Mouse (Mus musculus) CH12.LX (cell line): ENCODE measurements at regions not wholly inside any gene's neighbourhood (a gene's known extent, or its start where the extent isn't known, plus 50 kb on each side); places are given as distances from the start of the nearest gene placed in this dataset.

Experiments
- CHD2 ChIP-seq: IDR thresholded peaks from 2 replicates; pipeline ENCODE4 v1.6.1; 2011; ENCODE audit warnings: low read length, improper control_type of control experiment
- CTCF ChIP-seq, 2 experiments: IDR thresholded peaks in 1 of 2; conservative IDR thresholded peaks in 1 of 2; 2 replicates each; pipeline ENCODE4 v1.5.1; 2011 to 2012; ENCODE audit warnings: low read depth in 2 of 2, low read length in 2 of 2, improper control_type of control experiment in 1 of 2, inconsistent platforms in 1 of 2, mild to moderate bottlenecking in 1 of 2, moderate library complexity in 1 of 2
- MAX ChIP-seq: IDR thresholded peaks from 2 replicates; pipeline ENCODE4 v1.6.1; 2011; ENCODE audit warnings: low read length, improper control_type of control experiment
- NELFE ChIP-seq: IDR thresholded peaks from 2 replicates; pipeline ENCODE4 v1.6.1; 2011; ENCODE audit warnings: low read depth, low read length, improper control_type of control experiment
- NRF1 ChIP-seq: IDR thresholded peaks from 2 replicates; pipeline ENCODE4 v1.6.1; 2014; ENCODE audit warnings: low read depth, mild to moderate bottlenecking, inconsistent platforms, low read length, improper control_type of control experiment, moderate library complexity
- POLR2A ChIP-seq: IDR thresholded peaks from 2 replicates; pipeline ENCODE4 v1.6.1; 2011; ENCODE audit warnings: low read depth, mild to moderate bottlenecking, improper control_type of control experiment, low read length
- SMC3 ChIP-seq: IDR thresholded peaks from 2 replicates; pipeline ENCODE4 v1.6.1; 2011; ENCODE audit warnings: low read depth, low read length, improper control_type of control experiment
- ZC3H11A ChIP-seq: IDR thresholded peaks from 2 replicates; pipeline ENCODE4 v1.6.1; 2012; ENCODE audit warnings: low read depth, mild to moderate bottlenecking, inconsistent platforms, low read length, improper control_type of control experiment
- ZNF384 ChIP-seq: IDR thresholded peaks from 2 replicates; pipeline ENCODE4 v1.6.1; 2012; ENCODE audit warnings: low read depth, low read length, improper control_type of control experiment, inconsistent platforms

DNA sequence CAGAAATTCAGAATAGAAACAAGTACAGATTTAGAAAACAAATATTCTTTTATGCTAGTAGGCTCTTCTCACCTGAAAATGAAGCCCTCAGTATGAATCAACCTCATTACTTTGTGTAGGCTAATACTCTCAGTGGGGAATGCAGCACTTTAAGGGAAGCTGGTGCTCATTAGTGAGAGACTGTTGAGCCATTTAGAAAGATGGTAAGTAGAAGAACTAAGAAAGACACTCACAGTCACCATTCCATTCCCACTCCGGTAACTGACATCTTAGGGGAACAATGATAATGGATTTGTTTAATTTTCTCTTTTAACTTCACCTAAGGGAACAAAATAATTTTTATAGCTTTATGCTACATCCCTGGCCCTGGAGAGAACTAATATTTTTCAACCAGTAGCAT, 648.0 kb upstream of the Nova1 start:
- TF ChIP-seq SMC3 = no peak
- no peak for TF ChIP-seq CTCF (conservative IDR thresholded peaks at IDR 0.05 in 1 of 2, IDR thresholded peaks at IDR 0.05 in 1 of 2; ENCODE audit: low read depth in 2 of 2, low read length in 2 of 2)
- no peak for TF ChIP-seq NRF1
- no peak for TF ChIP-seq POLR2A
- no peak for TF ChIP-seq ZNF384
- no peak for TF ChIP-seq MAX
- no peak for TF ChIP-seq CHD2
- TF ChIP-seq ZC3H11A = no peak
- TF ChIP-seq NELFE = no peak
